Mouse (Mus musculus) layer of hippocampus, adult 8-10 months (tissue): ENCODE data around the gene Mapre3. TPM values are rescaled to one million over a fixed set of nuclear protein-coding genes. Genes with fewer than 3 reads are reported as not detected.

Experiments
- total RNA-seq, 4 experiments: library from RNA; stranded (reverse); gene quantifications; 2 replicates each; pipeline ENCODE4 v1.2.4; 2022

The Mapre3 gene
- total RNA-seq, 4 experiments from 2014 or later = 225 to 231 (median 227) TPM

Other genes with a start within 250 kb of the Mapre3 start
- gene Kcnk3, start 226.5 kb upstream of the Mapre3 start, total RNA-seq = 10 to 100 TPM; 10.3 to 13.1 (median 10.7) TPM
- 10 to 100 TPM; 37.4 to 40.7 (median 38.7) TPM for gene Slc35f6, start 166.7 kb upstream of the Mapre3 start, total RNA-seq
- 1 to 10 TPM; 2.3 to 5.2 (median 3.4) TPM for gene Cenpa, start 147.9 kb upstream of the Mapre3 start, total RNA-seq
- gene Dpysl5, start 103.1 kb upstream of the Mapre3 start, total RNA-seq = 10 to 100 TPM; 23.6 to 33.6 (median 30.8) TPM
- 10 to 100 TPM; 54.0 to 81.0 (median 67.7) TPM for gene Tmem214, start 53.4 kb downstream of the Mapre3 start, total RNA-seq
- 10 to 100 TPM; 14.4 to 19.3 (median 16.2) TPM for gene Agbl5, start 74.1 kb downstream of the Mapre3 start, total RNA-seq
- 100 to 1,000 TPM in 1 of 4 experiments, 10 to 100 TPM in 3; 78.4 to 104 (median 90.6) TPM for gene Ost4, start 93.1 kb downstream of the Mapre3 start, total RNA-seq
- 1 to 10 TPM; 2.1 to 3.1 (median 2.6) TPM for gene Emilin1, start 98.8 kb downstream of the Mapre3 start, total RNA-seq
- 10 to 100 TPM; 13.2 to 23.8 (median 16.8) TPM for gene Khk, start 106.8 kb downstream of the Mapre3 start, total RNA-seq
- gene Cgref1, start 130.9 kb downstream of the Mapre3 start, total RNA-seq = 10 to 100 TPM; 13.8 to 19.2 (median 18.8) TPM
- 100 to 1,000 TPM; 118 to 148 (median 139) TPM for gene Preb, start 145.7 kb downstream of the Mapre3 start, total RNA-seq
- gene Tcf23, start 154.0 kb downstream of the Mapre3 start, total RNA-seq = under 1 TPM; 0.14 to 0.28 (median 0.22) TPM
- 10 to 100 TPM; 69.8 to 92.2 (median 78.6) TPM for gene Atraid, start 233.7 kb downstream of the Mapre3 start, total RNA-seq
- 10 to 100 TPM; 15.8 to 21.3 (median 18.6) TPM for gene Slc5a6, start 234.3 kb downstream of the Mapre3 start, total RNA-seq
- 10 to 100 TPM; 18.2 to 20.4 (median 19.2) TPM for gene Cad, start 240.1 kb downstream of the Mapre3 start, total RNA-seq